Mouse (Mus musculus): ENCODE results near the gene Trip4. TPM values are rescaled to one million over a fixed set of nuclear protein-coding genes. Genes with fewer than 3 reads are reported as not detected.
"Not testable (repeated sequence)": the region's sequence is repeated elsewhere in the genome, so short reads cannot be mapped to it uniquely, and the experiment has no call there.

Gene Trip4
- polyA plus RNA-seq, 1 experiment from 2014 or later = 33.8 TPM

- Histone ChIP-seq H3K4me3 (no peak overlapping the region), H3K9ac (no peak overlapping the region), H3K9me3 (no peaks in the 10 kb centered on the region), H3K4me1 (peaks cover 62% of the 10 kb centered on the region), H3K27me3 (replicated peaks) (no peaks in the 10 kb centered on the region), H3K36me3 (replicated peaks) (no peaks in the 10 kb centered on the region), H3K4me2 (no peak overlapping the region), H3K27ac (no peak overlapping the region)
- WGBS = 70% methylated on average over 4 of the region's 4 CpGs
- ATAC-seq (replicated peaks) = no peak
Observed at GRCm38 (mm10) chr9:65788556-65788955, 120.0 kb downstream of the Trip4 start.

- ATAC-seq (replicated peaks) = 0 out of 2 replicates have a peak, but pooled peaks have one; percentile 11
- Histone ChIP-seq H3K27me3 (replicated peaks) (no peaks in the 10 kb centered on the region), H3K4me2 (no peak overlapping the region), H3K9ac (no peak overlapping the region), H3K9me3 (no peaks in the 10 kb centered on the region), H3K4me3 (no peak overlapping the region), H3K27ac (peak overlapping the region; percentile 74), H3K36me3 (replicated peaks) (no peaks in the 10 kb centered on the region), H3K4me1 (peaks cover 58% of the 10 kb centered on the region)
- 62% methylated on average over 4 of the region's 4 CpGs for WGBS
Observed at GRCm38 (mm10) chr9:65787829-65788344, 120.7 kb downstream of the Trip4 start.

- 32% methylated on average over 8 of the region's 8 CpGs for WGBS
- H3K4me1 ChIP-seq = peaks cover 53% of the 10 kb centered on the region
- H3K4me2 ChIP-seq = peak overlapping the region; percentile 7; the same call in 1 of the 2 replicates
- peak overlapping the region; percentile 74 for H3K27ac ChIP-seq
- no peaks in the 10 kb centered on the region for H3K9me3 ChIP-seq
- no peaks in the 10 kb centered on the region for H3K27me3 ChIP-seq (replicated peaks)
- peak; percentile 74 for ATAC-seq (replicated peaks)
- H3K36me3 ChIP-seq (replicated peaks) = no peaks in the 10 kb centered on the region
- H3K4me3 ChIP-seq = no peak overlapping the region
- H3K9ac ChIP-seq = no peak overlapping the region
Observed at GRCm38 (mm10) chr9:65786885-65787787, 121.5 kb downstream of the Trip4 start.

- Histone ChIP-seq H3K4me2 (no peak overlapping the region), H3K36me3 (replicated peaks) (no peaks in the 10 kb centered on the region), H3K9me3 (no peaks in the 10 kb centered on the region), H3K27me3 (replicated peaks) (no peaks in the 10 kb centered on the region), H3K9ac (no peak overlapping the region), H3K4me3 (no peak overlapping the region), H3K27ac (no peak overlapping the region), H3K4me1 (peaks cover 41% of the 10 kb centered on the region)
- ATAC-seq (replicated peaks) = no peak
- 79% methylated on average over 4 of the region's 4 CpGs for WGBS
Observed at GRCm38 (mm10) chr9:65785772-65786368, 122.7 kb downstream of the Trip4 start.

- not testable (repeated sequence) for H3K36me3 ChIP-seq (replicated peaks); H3K27ac ChIP-seq; H3K9me3 ChIP-seq; H3K4me2 ChIP-seq; H3K4me3 ChIP-seq; H3K27me3 ChIP-seq (replicated peaks); ATAC-seq (replicated peaks); H3K9ac ChIP-seq
- WGBS = 94% methylated on average over 3 of the region's 3 CpGs
- H3K4me1 ChIP-seq = peaks cover 19% of the 10 kb centered on the region
Observed at GRCm38 (mm10) chr9:65779619-65780018, 129.0 kb downstream of the Trip4 start.

Other genes with a start within 250 kb of the Trip4 start
- gene Oaz2, start 240.8 kb downstream of the Trip4 start, polyA plus RNA-seq (2015; fragmentation: Nextera tagmentation; extraction: Ambion mirVana) = 401 and 421 TPM in 2 replicates
- gene Zfp609, start 81.2 kb downstream of the Trip4 start, polyA plus RNA-seq (2015; fragmentation: Nextera tagmentation; extraction: Ambion mirVana) = 8.7 and 9.1 TPM in 2 replicates
- 19.4 and 22.1 TPM in 2 replicates for gene Pclaf, start 18.6 kb downstream of the Trip4 start, polyA plus RNA-seq (2015; fragmentation: Nextera tagmentation; extraction: Ambion mirVana)
- 23.0 and 25.3 TPM in 2 replicates for gene Csnk1g1, start 130 bp upstream of the Trip4 start, polyA plus RNA-seq (2015; fragmentation: Nextera tagmentation; extraction: Ambion mirVana)
- gene Ppib, start 151.4 kb upstream of the Trip4 start, polyA plus RNA-seq (2015; fragmentation: Nextera tagmentation; extraction: Ambion mirVana) = 308 and 311 TPM in 2 replicates
- gene Snx22, start 160.9 kb upstream of the Trip4 start, polyA plus RNA-seq (2015; fragmentation: Nextera tagmentation; extraction: Ambion mirVana) = 11.2 and 11.9 TPM in 2 replicates
- 75.5 and 76.6 TPM in 2 replicates for gene Snx1, start 217.8 kb upstream of the Trip4 start, polyA plus RNA-seq (2015; fragmentation: Nextera tagmentation; extraction: Ambion mirVana)
- gene Ciao2a, start 217.8 kb upstream of the Trip4 start, polyA plus RNA-seq (2015; fragmentation: Nextera tagmentation; extraction: Ambion mirVana) = 59.2 and 59.7 TPM in 2 replicates
- gene Dapk2, start 249.4 kb upstream of the Trip4 start, polyA plus RNA-seq (2015; fragmentation: Nextera tagmentation; extraction: Ambion mirVana) = 0.82 and 1.4 TPM in 2 replicates